Mouse (Mus musculus) cerebellum, postnatal 4 days (tissue): ENCODE measurements at regions not wholly inside any gene's neighbourhood (a gene's known extent, or its start where the extent isn't known, plus 50 kb on each side); places are given as distances from the start of the nearest gene placed in this dataset.
A peak's percentile ranks its signal among the peaks of the same experiment; 100 is the strongest.
"Not testable (repeated sequence)": the region's sequence is repeated elsewhere in the genome, so short reads cannot be mapped to it uniquely, and the experiment has no call there.

Experiments used
- DNase-seq, 2 experiments: peaks; one replicate each; pipeline ENCODE4 v3.0.0; 2022; ENCODE audit warnings: low spot score in 2 of 2, mixed read lengths in 1 of 2

GRCm38 (mm10) chr12:19125541-19125940 is 611.2 kb downstream of the 5730507C01Rik start:
- no peak for DNase-seq

- no peak for DNase-seq
Observed at GRCm38 (mm10) chr12:19175631-19176030, 661.3 kb downstream of the 5730507C01Rik start.

GRCm38 (mm10) chr12:19192396-19192795 is 678.1 kb downstream of the 5730507C01Rik start:
- DNase-seq, result no peak

GRCm38 (mm10) chr12:19193041-19193440 is 678.7 kb downstream of the 5730507C01Rik start:
- DNase-seq, result not testable (repeated sequence)

- DNase-seq, result not testable (repeated sequence)
Observed at GRCm38 (mm10) chr12:19223996-19224395, 709.7 kb downstream of the 5730507C01Rik start.

GRCm38 (mm10) chr12:19246731-19247130 is 707.6 kb upstream of the Gm21863 start:
- peak in 1 of 2 experiments; percentile 18 for DNase-seq

- DNase-seq, result peak; percentile 30 to 51
Observed at GRCm38 (mm10) chr12:19288271-19288890, 665.9 kb upstream of the Gm21863 start.

GRCm38 (mm10) chr12:19289038-19289437 is 665.3 kb upstream of the Gm21863 start:
- not testable (repeated sequence) for DNase-seq

GRCm38 (mm10) chr12:19292068-19292770 is 662.1 kb upstream of the Gm21863 start:
- DNase-seq, result not testable (repeated sequence)
